ENCODE assay signal across 8 mouse cellular contexts in the genomic region with DNA sequence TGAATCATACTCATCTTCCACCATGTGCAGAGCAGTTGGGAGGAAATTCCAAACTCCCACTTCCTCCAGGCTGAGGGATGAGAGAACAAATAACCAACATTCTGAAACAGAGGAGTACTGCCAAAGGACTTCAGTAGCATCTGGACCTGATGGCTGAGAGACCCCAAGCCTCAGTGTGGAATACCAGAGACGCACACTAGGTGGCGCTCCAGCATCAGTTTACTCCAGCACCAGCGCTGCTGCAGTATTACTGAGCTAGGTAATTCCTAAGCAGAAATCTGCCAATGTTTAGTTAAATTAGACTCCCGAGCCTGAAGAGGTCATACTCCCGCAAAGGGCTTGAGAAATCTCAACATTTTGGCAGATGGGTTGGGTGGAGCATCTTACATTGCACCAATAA. TPM values are rescaled to one million over a fixed set of nuclear protein-coding genes. Genes with fewer than 3 reads are reported as not detected.
DNase-seq lines count a peak whose midpoint lies in the region; ATAC-seq and TF ChIP-seq lines count a peak whose summit lies in the region.

No protein-coding gene starts in this region.

- no peak for TF ChIP-seq EP300 in liver, postnatal 0 days (IDR thresholded peaks at IDR 0.05; ENCODE audit: low read depth)

- H3K27ac ChIP-seq in liver, postnatal 0 days (ENCODE audit: low read depth) = no peak overlapping the region
- no peak overlapping the region for H3K27ac ChIP-seq in olfactory bulb, adult 2 months (ENCODE audit: insufficient read depth, low read depth, low read length)

- ATAC-seq in liver, postnatal 0 days = 0 out of 2 replicates have a peak, but pooled peaks have one; percentile 43

- no peaks in the 10 kb centered on the region for H3K36me3 ChIP-seq in liver, postnatal 0 days (replicated peaks; ENCODE audit: insufficient read depth, low read length)

- no peak overlapping the region for H3K4me2 ChIP-seq in liver, postnatal 0 days (ENCODE audit: low read depth, low read length)

- no peaks in the 10 kb centered on the region for H3K4me1 ChIP-seq in liver, postnatal 0 days (ENCODE audit: insufficient read depth)
- H3K4me1 ChIP-seq in olfactory bulb, adult 2 months (ENCODE audit: control insufficient read depth, insufficient read depth, low read length) = peaks cover 10% of the 10 kb centered on the region

- H3K4me3 ChIP-seq in liver, postnatal 0 days (ENCODE audit: low read depth, low read length) = no peak overlapping the region
- H3K4me3 ChIP-seq in olfactory bulb, adult 2 months (ENCODE audit: insufficient read depth, low read depth, low read length) = no peak overlapping the region

- no peak overlapping the region for H3K9ac ChIP-seq in liver, postnatal 0 days (replicated peaks)

- peak; percentile 90 for TF ChIP-seq CTCF in liver, postnatal 0 days (IDR thresholded peaks at IDR 0.05; ENCODE audit: low read depth)
- TF ChIP-seq CTCF in olfactory bulb, adult 2 months (IDR thresholded peaks at IDR 0.05; ENCODE audit: insufficient read depth, low read depth, low read length) = peak; percentile 54

- peak; percentile 87 for DNase-seq in B cell, adult 2 months
- peak; percentile 90 for DNase-seq in adrenal gland, postnatal 10 days
- peak; percentile 78 for DNase-seq in embryo, embryonic 9.5 days (ENCODE audit: extremely low spot score)
- peak; percentile 79 to 86 for DNase-seq in gastrocnemius, postnatal 4 days (ENCODE audit: low spot score in 2 of 2)
- peak; percentile 79 to 93 for DNase-seq in kidney, postnatal 25 days
- peak; percentile 86 for DNase-seq in liver, postnatal 0 days
- DNase-seq in testis, postnatal 14 days (ENCODE audit: low spot score) = peak; percentile 76

- H3K9me3 ChIP-seq in liver, postnatal 0 days (ENCODE audit: low read length) = no peaks in the 10 kb centered on the region; the same call in 1 of the 2 replicates

- no peaks in the 10 kb centered on the region for H3K27me3 ChIP-seq in liver, postnatal 0 days (ENCODE audit: insufficient read depth, low read length)

- no peak for TF ChIP-seq POLR2A in olfactory bulb, adult 2 months (IDR thresholded peaks at IDR 0.05; ENCODE audit: insufficient read depth, low read depth, low read length)

- 4% methylated on average over 5 of the region's 5 CpGs for WGBS in liver, postnatal 0 days (ENCODE audit: insufficient replicate concordance)
- WGBS in olfactory bulb, adult 2 months = 2% methylated on average over 5 of the region's 5 CpGs

RNA-seq across cellular contexts. Expression of a gene that starts 9.1 kb away (rescaled TPM):
- under 1 TPM in 1 of 2 experiments, not detected in 1; 0.15 TPM for total RNA-seq in adrenal gland, postnatal 10 days (2021)
- total RNA-seq in gastrocnemius, postnatal 4 days (2021) = under 1 TPM; 0.16 to 0.27 TPM
- 0.26 TPM in 2 replicates for polyA plus RNA-seq in liver, postnatal 0 days (2015; fragmentation: Nextera tagmentation; extraction: Ambion mirVana)
- polyA plus RNA-seq in olfactory bulb, adult 2 months (2012; ENCODE audit: insufficient read depth, insufficient read length, low replicate concordance, missing spikeins) = not detected in 2 replicates

RNA-seq across cellular contexts. Expression of a gene that starts 41.3 kb away (rescaled TPM):
- total RNA-seq in adrenal gland, postnatal 10 days (2021) = 10 to 100 TPM; 32.4 to 58.1 TPM
- total RNA-seq in gastrocnemius, postnatal 4 days (2021) = 10 to 100 TPM; 22.4 to 26.7 TPM
- polyA plus RNA-seq in liver, postnatal 0 days (2015; fragmentation: Nextera tagmentation; extraction: Ambion mirVana) = 60.1 and 62.6 TPM in 2 replicates
- 111 and 168 TPM in 2 replicates for polyA plus RNA-seq in olfactory bulb, adult 2 months (2012; ENCODE audit: insufficient read depth, insufficient read length, low replicate concordance, missing spikeins)
